Mouse (Mus musculus): ENCODE results near the gene Ccsap.

- no peak for TF ChIP-seq EP300 (IDR thresholded peaks at IDR 0.05; ENCODE audit: low read depth)
- TF ChIP-seq CTCF (IDR thresholded peaks at IDR 0.05; ENCODE audit: low read depth), result no peak
Measured at GRCm38 (mm10) chr8:123865786-123866185, 5.8 kb upstream of the Ccsap start.
